Mouse (Mus musculus) kidney, postnatal 10 days (tissue): ENCODE data around the gene Tomm22.

Experiments used
- DNase-seq: peaks from one replicate; pipeline ENCODE4 v3.0.0; 2021; ENCODE audit warnings: mixed read lengths

Gene Tomm22

DNA sequence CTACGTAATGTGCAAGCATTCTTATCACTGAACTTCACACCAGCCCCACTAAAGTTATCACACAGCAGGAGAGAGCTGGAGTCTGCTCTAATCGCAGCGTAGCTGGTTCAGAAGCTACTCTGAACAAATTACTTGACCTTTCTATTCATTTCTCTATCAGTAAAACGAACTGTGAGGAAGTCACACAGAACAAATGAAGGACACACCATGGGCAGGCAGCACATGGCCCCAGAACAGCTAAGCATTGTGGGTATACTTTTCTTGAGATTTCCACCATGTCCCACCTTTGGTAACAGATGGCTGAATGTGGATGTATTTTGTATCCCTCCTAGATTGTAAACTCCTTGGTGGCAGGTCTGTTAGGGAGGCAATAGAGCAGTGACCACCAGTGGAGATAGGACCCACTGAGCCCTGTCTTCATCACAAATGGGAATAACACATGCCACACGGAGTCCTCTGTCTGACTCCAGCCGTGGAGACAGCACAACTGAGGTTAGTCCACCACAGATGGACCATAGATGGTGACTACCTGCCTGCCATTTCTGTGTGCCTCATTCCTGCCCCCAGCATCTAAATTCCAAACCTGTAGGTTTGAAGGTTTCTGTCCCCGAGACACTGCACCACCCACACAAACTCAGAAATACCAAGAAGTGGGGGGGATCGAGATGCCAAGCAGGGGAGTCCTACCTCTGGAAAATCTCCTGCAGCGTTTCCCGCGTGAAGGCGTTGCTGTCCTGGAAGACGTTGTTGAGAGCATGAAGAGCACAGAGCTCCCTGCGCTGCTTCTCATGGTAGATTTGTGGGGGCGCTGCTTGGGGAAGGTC, 15.6 kb downstream of the Tomm22 start:
- no peak for DNase-seq

DNA sequence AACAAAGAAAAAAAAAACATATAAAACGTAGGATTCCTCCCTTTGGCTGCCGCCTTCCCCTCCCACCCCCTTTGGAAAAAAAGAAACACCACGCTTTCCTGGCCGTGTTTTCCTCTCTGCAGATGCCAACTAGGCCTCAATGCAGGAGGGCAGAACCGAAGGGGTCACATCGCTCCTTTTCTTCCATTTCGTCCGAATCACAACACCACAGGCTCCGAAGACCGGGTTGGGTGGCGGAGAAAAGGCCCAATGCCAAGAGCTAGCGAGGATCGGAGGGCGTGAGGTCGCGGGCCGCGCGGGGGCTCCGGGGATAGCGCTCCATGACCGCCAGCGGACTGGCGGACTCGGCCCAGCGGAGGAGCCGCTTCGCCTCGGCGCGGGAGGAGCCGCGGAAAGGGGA, 16.5 kb downstream of the Tomm22 start:
- DNase-seq = no peak

DNA sequence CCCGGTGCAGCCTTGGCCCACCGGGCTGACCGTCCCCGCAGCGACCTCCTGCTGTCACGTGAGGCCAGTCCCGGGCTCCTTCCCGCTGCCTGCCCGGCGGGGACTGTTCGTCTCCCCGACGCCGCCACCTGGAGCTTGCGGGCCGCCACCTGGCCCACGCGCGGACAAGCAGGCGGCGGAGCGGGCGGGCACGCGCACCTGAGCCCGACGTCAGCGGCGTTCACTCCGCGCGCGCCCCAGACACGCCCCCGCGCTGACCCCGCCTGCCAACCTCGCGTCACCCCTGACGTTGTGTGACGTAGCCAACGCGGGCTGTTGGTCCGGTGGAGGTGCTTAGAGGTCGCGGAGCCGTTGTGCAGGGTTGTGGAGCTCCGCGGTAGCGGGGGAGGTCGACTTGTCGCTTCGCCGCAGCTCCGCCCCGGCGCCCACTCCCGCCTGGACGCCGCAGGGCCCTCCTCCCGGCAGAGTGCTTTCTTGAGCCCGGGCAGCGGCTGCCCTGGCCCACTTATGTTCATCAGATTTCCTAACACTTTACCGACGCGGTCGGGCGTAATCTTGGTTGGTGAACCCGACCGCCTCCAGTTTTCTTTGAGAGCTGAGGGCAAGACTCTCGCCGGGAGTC, 17.1 kb downstream of the Tomm22 start, which contains the start of gene Josd1:
Gene Josd1 (minus strand): TSS at position 274 of the 622 bp plus-strand sequence.
- peak; percentile 97 for DNase-seq

DNA sequence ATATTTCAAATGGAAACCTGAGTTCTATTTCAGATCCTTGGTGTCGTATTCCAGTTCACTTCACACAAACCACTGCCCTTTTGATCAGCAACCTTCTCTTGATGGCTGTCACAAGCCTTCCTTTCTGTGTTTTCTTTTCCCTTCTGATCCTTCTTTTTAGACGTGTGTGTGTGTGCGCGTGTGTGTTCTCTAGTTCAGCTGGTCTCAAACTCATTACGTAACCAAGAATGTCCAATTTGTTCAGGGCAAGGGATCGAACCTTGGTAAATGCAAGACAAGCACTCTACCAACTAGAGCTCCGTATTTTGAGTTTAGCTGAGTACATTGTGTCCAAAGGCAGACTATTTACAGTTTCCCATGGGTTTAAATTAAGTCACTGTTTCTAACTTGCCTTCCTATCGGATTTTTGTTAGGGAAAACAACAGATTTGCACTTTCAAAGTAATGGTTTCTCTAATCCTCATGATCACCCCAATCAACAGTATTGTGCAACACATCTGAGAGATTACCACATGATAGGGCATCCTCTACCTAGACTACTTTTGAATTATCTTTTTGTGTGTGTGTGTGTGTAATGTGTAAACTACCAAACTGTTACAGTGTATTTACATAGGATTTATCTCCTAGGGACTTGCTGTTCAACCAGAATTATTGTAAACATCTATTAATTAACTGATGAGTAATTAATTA, 17.8 kb downstream of the Tomm22 start:
- DNase-seq = no peak

DNA sequence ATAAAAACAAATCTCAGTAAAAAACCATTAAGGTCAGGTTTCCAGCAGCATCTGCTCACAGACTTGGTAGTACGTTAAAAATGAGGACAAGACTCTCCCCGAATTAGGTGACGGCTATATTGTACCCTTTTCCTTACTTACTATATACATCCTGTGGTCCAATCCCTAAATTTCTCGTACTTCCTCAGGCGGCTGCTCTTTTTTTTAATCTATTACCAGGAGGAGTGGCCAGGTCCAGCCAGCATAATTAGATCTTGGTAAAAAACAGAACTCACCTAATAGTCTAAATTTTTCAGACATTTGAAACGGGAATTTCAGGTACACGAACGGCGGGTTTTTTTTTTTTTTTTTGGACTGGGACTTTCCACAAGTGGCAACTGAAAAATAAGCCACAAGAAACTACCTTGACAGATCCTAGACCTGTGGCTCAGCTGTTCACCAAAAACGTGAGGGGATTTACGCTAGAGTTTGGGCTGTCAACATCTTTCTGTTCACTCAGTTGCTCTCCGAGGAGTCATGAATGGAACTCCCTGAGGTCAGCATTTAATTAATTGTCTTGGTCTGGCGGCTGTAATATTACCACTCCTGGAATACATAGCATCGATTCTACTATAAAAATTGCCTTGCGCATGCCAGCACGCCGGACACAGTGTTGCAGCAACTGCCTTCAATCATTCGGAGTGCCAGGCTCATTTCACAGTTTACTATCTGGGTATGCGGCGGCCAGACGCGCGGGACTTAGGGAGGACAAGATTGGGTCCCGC, 19.2 kb downstream of the Tomm22 start:
- DNase-seq = no peak

DNA sequence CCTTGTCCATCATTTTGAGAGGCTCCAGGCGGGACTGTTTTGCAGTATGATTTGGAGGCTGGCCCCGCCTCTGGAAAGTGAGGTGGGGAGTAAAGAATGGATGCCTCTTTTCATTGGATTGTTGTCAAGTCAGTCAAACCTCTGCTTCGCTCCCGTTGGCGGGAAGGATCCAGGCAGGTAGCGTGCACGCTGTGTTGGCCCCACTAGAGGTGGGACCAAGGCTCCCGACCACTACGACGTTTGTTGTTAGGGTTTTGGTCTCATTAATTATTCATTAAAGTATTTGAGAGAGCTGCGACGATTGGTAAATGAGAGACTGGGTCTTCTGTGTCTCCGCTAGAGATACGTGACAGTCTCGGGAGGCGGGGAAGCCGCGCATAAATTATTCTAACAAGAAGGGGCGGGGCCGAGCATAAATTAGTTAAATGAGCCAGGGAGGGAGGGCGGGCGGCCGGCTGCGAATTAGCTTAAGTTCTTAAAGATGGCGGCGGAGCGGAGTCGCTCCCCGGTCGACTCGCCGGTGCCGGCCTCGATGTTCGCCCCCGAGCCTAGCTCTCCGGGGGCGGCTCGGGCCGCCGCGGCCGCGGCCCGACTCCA, 19.9 kb downstream of the Tomm22 start, which contains the start of gene Gtpbp1:
Gene Gtpbp1 (plus strand): TSS at position 420 of the 597 bp plus-strand sequence.
- peak; percentile 97 for DNase-seq

DNA sequence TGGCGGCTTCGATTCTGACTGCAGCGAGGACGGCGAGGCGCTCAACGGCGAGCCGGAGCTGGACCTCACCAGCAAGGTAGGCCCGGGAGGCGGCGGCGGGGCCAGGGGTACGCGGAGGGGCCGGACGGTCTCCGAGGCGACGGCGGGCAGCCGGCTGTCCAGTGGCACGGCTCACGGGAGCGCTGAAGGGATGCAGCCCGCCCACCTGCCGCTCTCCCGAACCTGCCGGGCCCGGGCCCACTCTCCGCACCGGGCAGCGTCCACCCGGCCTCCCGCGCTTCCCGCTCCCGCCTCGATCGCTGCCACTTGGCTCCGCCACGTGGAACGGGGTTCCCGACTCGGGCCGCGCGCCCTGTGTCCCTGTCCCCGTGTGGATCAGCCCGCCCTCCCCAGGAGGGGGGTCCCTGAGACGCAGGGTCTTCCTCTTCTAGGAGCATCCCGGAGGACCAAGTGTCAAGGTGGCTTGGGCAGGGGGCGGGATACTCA, 20.4 kb downstream of the Tomm22 start:
- no peak for DNase-seq

DNA sequence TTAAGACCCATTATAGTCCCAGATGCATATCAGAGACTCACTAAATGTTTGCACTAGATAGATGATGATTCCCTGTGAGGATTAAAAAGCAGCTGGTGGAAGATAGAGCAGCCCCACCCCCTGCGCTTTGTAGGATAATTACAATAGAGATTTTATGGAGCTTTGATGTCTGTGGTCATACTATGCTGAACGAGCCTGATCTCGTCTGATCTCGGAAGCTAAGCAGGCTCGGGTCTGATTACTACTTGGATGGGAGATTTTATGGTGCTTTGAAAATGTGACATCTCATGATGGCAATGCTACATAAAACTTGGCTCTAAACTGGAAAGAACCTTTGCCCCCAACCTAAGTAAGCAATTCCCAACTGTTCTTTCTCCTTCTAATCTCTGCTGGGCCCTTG, 21.7 kb downstream of the Tomm22 start:
- no peak for DNase-seq

DNA sequence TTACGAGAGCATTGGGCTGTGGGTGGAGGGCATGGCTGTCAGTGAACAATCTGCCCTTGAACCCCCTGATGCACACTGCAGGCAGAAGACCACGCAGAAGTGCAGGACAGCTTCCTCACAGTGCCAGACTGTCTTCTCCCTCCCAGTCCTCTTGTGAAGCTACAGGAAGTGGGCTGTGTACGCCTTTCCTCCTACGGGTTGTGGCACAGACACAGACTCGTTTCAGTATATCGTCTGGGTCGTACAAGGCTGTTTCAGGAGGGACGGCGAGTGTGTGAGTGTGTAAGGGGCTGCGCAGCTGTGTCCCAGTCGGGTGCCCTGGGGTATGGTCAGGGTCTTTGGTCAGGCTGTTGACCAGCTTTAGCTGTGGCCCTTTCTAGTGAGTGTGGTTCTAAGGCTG, 23.1 kb downstream of the Tomm22 start:
- no peak for DNase-seq

DNA sequence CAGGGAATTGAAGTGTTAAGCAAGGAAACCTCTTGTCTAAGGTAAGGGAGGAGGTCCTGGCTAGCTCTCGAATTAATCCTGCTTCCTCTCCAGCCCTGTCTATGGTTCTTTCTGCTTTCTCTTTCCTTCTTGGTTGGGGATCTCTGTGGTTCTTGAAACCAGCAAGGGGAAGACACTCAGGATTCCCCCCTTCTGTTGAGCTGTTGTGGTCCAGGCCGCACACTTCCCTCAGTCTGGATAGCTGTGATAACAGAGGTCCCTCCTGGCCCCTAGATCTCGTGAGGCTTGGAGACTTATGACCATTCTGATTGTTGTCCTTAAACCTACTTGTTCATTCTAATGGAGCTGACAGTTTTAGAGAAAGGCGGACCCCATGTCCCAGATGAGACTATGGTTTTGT, 23.9 kb downstream of the Tomm22 start:
- DNase-seq = no peak

DNA sequence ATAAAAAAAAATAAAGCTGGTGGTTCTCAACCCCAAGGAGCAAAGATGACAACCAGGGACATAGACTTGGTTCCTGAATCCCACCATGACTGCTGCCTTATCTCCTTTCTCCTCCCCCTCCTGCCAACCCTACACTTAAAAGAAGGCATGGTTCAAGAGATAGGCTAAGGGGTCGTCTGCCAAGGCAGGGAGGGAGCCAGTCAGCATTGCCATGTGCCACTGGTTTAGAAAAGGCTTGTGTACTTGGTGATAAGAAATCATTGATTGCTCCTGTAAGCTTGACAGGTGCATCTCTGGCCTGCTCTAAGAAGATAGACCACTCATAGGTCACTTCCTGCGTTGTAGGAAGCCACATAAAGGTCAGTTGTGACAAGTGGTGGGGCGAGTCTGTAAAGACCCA, 24.9 kb downstream of the Tomm22 start:
- DNase-seq = no peak

DNA sequence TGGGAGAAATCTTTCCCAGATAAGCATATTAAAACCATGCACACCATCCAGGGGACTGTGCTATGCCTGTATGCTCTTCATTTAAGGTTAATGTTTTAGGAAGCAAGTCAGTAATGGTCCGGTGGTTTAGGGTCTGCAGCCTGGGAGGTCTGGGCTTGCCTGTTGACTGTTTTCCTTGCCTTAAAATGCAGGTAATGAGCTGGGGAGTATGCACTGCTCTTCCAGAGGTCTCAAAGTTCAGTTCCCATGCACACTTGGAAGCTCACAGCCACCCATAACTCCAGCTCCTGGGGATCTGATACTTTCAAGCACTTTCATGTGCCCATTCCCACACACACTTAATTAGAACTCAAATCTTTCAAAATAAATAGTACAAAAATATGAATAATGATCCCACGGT, 25.8 kb downstream of the Tomm22 start:
- DNase-seq = no peak

DNA sequence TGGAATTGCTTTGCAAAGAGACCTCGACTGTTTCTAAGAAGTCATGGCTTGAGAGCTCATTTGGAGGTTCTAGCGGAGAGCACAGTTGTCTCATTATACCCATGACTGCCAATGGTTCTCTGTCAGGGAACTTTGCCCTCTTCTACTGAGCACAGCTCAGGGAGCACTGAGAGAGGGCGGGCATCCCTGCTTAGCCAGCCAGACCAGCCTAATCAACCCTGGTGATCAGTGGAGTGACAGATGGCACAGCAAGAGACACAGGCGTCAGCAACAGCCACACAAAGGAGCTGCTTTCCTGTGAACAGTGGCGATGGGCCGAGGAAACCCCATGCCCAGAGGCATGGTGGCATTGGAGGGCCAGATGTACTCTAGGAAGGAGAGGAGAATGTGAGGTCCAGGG, 26.4 kb downstream of the Tomm22 start:
- peak; percentile 32 for DNase-seq

DNA sequence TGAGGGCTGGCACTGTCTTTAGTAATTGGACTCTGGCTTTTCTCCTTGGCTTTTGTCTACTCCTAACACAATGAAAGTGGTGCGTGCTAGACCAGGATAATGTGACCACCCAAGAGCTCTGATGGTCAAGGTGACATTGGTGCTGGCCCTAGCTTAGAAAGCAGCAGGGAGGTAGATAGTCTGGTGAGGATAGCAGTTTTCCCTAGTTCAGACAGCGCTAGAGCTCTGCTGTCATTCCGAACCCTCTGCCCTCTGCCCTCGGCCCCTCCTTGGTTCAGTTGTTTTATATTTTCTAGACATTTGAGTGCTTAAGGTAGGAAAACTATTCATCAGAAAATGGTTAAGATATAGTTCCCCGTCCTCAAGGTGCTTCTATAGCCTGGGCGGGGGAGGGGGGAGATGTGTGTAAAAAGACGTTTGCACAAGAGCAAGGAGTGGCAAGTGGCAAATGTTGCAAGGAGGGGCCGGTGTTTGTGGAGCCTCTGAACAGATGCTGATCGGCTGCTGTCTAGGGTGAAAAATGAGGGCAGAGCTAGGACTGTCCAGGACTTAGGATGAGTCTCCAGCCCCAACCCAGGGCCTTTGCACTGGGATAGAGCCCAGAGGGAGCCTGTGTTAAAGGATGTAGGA, 27.0 kb downstream of the Tomm22 start:
- DNase-seq = no peak

DNA sequence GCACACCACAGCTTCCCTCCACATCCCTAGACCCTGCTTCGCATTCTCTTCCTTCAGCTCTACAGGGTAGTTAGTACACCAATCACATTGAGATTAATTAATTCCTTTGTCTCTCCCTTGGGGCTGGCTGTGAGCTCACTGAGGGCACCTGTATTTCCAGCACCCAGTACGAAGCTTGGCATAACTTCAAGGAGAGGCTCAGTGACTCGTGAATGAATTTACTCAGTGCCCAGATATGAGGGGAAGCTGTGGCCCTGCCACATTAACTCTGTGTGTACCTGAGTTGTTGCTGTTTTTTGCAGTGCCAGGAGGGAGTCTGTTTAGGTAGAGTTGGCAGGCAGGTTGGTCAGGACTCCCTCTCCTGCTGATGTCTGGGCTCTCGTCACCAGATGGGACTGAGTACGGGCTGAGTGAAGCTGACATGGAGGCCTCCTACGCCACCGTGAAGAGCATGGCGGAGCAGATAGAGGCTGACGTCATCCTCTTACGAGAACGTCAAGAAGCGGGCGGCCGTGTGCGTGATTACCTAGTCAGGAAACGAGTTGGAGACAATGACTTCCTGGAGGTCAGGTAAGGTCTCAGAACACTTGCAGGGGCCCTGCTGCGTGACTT, 36.0 kb downstream of the Tomm22 start:
- no peak for DNase-seq

DNA sequence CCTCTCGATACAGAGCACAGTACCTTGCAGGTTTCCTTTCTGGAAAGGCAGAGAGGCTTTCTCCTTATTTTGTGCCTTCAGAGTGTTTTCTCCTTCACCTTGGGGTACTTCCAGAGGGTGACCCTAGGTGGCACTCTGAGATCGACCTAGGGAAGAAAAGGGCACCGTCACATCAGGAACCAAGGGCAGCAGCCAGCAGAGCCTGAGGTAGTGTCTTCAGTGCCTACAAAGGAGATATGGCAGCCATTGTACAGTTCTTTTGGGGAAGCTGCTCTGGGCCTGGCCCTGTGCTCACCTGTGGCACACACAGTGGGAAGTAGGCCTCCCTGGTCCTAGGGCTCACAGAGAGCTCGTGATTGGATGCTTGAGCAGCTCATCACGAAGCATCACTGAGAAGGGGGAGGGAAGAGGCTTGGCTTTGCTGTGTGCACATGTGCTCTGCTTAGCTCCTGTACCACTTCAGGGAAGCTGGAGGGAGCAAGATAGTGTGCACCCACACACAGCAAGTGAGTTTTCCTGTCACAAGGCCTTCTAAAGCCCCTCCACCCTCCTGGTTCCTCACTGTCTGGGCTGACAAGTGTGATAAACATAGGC, 37.7 kb downstream of the Tomm22 start:
- DNase-seq = no peak

DNA sequence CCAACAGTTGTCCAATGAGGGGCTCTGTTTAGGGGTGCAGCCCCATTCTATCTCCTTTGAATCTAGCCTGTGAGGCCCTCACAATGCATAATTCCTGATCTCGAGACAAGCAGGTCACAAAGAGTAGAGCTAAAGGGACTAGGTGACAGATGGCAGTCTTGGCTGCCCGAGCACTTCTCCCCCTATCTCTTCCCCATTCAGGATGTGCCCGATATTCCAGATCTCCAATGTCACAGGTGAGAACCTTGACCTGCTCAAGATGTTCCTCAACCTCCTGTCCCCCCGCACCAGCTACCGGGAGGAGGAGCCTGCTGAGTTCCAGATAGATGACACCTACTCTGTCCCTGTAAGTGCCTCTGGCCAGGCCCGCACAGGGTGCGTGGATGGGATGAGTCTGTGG, 45.0 kb downstream of the Tomm22 start:
- DNase-seq = no peak

DNA sequence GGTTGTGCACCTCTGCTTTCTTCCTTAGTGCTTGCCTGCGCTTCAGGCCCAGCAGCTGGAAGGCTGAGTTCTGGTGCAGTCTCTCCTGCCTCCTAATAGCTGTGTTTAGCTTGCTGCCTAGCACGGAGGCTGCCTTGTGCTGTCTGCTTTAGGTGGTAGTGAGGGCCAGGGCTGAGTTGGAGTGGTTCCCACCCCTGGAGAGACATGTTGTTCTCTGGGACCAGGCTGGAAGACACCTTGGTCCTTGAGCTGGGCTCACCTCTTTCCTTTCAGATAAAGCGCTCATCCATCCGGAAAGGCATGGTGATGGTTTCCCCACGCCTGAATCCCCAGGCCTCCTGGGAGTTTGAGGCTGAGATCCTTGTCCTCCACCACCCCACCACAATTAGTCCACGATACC, 46.0 kb downstream of the Tomm22 start:
- no peak for DNase-seq

DNA sequence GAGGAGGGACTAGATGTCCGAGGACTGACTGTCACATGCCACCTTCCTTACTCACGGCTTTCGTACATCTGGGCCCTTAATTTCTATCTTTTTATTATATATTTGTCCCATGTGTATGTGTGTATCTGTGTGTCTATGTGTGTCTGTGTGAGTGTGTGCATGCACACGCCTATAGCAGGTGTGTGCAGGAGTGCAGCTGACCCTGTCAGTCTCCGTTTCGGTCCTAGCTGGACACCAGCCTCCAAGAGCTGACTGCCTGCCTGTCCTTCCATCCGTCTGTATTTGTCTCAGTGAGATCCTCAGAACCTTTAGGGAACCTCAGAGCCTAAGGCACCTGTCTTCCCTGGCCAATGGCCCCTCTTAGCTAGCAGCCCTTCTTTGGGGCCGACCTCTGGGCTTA, 49.6 kb downstream of the Tomm22 start:
- DNase-seq = no peak

DNA sequence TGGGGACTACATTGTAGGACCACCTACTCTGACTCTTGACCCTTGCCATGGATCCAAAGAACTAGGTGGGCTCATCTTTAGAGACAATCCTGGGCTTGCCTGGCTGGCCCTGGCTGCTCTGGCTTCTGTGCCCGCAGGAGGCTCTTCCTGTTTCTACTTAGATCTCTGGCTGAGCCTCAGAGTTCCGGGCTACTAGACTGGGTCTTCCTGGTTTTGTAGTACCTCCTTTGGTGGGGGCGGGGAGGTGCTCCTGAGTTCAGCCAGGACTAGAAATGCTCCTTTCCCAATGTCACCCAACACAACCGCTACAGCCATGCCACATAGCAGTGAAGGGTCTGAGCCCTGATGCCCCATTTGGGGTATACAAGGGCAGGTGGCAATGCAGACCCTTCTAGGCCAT, 50.1 kb downstream of the Tomm22 start:
- no peak for DNase-seq
